In the genomic region with DNA sequence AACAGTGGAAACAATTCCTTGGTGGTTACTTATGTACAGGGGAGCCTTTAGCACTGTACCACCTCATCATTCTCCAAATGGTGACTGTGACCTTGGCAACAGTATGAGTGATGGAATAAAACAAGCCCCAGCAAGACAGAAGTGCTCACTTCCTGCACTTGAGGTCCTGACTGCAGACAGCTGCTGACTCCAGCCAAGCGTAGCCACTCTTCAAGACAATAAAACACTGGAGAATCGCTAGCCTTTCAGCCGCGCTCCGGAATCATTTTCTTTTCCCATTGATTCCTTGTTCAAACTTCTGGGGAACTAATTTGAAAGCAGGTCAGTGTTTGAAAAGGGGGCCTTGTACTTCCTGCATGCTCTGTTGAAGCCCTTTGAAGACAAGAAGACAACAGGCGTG, we compare ENCODE assay signal across 20 mouse cellular contexts.
A peak's percentile ranks its signal among the peaks of the same experiment; 100 is the strongest.
DNase-seq lines count a peak whose midpoint lies in the region; ATAC-seq and TF ChIP-seq lines count a peak whose summit lies in the region.
"Had no signal": no experiment of that assay in that cellular context is flagged by ENCODE, and none has a peak within 500 bp of the region (broad histone marks: within the 10 kb centered on the region; RNA-seq: fewer than 3 reads in every experiment).

No protein-coding gene starts in this region.

- H3K9ac ChIP-seq in intestine, embryonic 16.5 days (ENCODE audit: low read depth, low read length) = no peak overlapping the region
- H3K9ac ChIP-seq in intestine, embryonic 15.5 days = no peak overlapping the region
- no peak overlapping the region for H3K9ac ChIP-seq in midbrain, embryonic 11.5 days (ENCODE audit: low read length)
- no peak overlapping the region for H3K9ac ChIP-seq in midbrain, postnatal 0 days (replicated peaks; ENCODE audit: low read length, poor library complexity, severe bottlenecking)
- H3K9ac ChIP-seq in midbrain, embryonic 14.5 days (replicated peaks; ENCODE audit: low read length) = no peak overlapping the region
- H3K9ac ChIP-seq: forebrain, embryonic 15.5 days; midbrain, embryonic 12.5 days; neural tube, embryonic 12.5 days had no signal

- no peak overlapping the region for H3K4me2 ChIP-seq in intestine, embryonic 16.5 days (ENCODE audit: low read depth, low read length)
- H3K4me2 ChIP-seq in intestine, embryonic 15.5 days (replicated peaks) = no peak overlapping the region
- H3K4me2 ChIP-seq in midbrain, embryonic 11.5 days = no peak overlapping the region
- H3K4me2 ChIP-seq in midbrain, postnatal 0 days (ENCODE audit: low read depth, low read length, poor library complexity, severe bottlenecking) = no peak overlapping the region
- H3K4me2 ChIP-seq in midbrain, embryonic 14.5 days (ENCODE audit: low read length) = no peak overlapping the region
- H3K4me2 ChIP-seq: forebrain, embryonic 15.5 days; heart, embryonic 11.5 days; liver, embryonic 11.5 days; midbrain, embryonic 12.5 days; neural tube, embryonic 12.5 days had no signal

- TF ChIP-seq CTCF in midbrain, postnatal 0 days (IDR thresholded peaks at IDR 0.05) = no peak

- WGBS in intestine, embryonic 16.5 days = 45% methylated on average over 6 of the region's 6 CpGs
- 50% methylated on average over 6 of the region's 6 CpGs for WGBS in intestine, embryonic 15.5 days
- 39% methylated on average over 6 of the region's 6 CpGs for WGBS in midbrain, embryonic 11.5 days
- 38% methylated on average over 6 of the region's 6 CpGs for WGBS in midbrain, postnatal 0 days
- WGBS in midbrain, embryonic 14.5 days = 9% methylated on average over 6 of the region's 6 CpGs

- no peaks in the 10 kb centered on the region for H3K4me1 ChIP-seq in intestine, embryonic 16.5 days (ENCODE audit: control insufficient read depth, insufficient read depth, low read length)
- H3K4me1 ChIP-seq in intestine, embryonic 15.5 days (replicated peaks) = no peaks in the 10 kb centered on the region
- H3K4me1 ChIP-seq in midbrain, embryonic 11.5 days (ENCODE audit: control insufficient read depth, insufficient read depth, low read length) = 0 out of 2 replicates have a peak, but pooled peaks cover 2% of the 10 kb centered on the region
- no peaks in the 10 kb centered on the region for H3K4me1 ChIP-seq in midbrain, postnatal 0 days (ENCODE audit: insufficient read depth, low read length)
- H3K4me1 ChIP-seq in midbrain, embryonic 14.5 days (ENCODE audit: control insufficient read depth, insufficient read depth, low read length) = 0 out of 2 replicates have a peak, but pooled peaks cover 2% of the 10 kb centered on the region
- H3K4me1 ChIP-seq: forebrain, embryonic 15.5 days; limb, embryonic 10.5 days; midbrain, embryonic 12.5 days had no signal

- H3K27ac ChIP-seq in intestine, embryonic 16.5 days (ENCODE audit: low read length) = no peak overlapping the region
- no peak overlapping the region for H3K27ac ChIP-seq in intestine, embryonic 15.5 days
- H3K27ac ChIP-seq in midbrain, embryonic 11.5 days (ENCODE audit: low read depth, low read length) = peak overlapping the region; percentile 14; the same call in 1 of the 2 replicates
- no peak overlapping the region for H3K27ac ChIP-seq in midbrain, postnatal 0 days (ENCODE audit: low read depth, low read length)
- H3K27ac ChIP-seq in midbrain, embryonic 14.5 days (replicated peaks; ENCODE audit: low read depth, low read length) = no peak overlapping the region
- H3K27ac ChIP-seq: forebrain, embryonic 15.5 days; limb, embryonic 10.5 days; midbrain, embryonic 12.5 days; neural tube, embryonic 12.5 days had no signal

- H3K4me3 ChIP-seq in intestine, embryonic 16.5 days (ENCODE audit: low read length) = no peak overlapping the region
- H3K4me3 ChIP-seq in intestine, embryonic 15.5 days (replicated peaks) = no peak overlapping the region
- no peak overlapping the region for H3K4me3 ChIP-seq in midbrain, embryonic 11.5 days (ENCODE audit: low read depth, low read length)
- H3K4me3 ChIP-seq in midbrain, postnatal 0 days (ENCODE audit: low read depth, low read length) = no peak overlapping the region
- no peak overlapping the region for H3K4me3 ChIP-seq in midbrain, embryonic 14.5 days (replicated peaks; ENCODE audit: low read depth, low read length)
- H3K4me3 ChIP-seq: erythroblast, embryonic 14.5 days; forebrain, embryonic 15.5 days; limb, embryonic 10.5 days; midbrain, embryonic 12.5 days; neural tube, embryonic 12.5 days had no signal

- ATAC-seq in intestine, embryonic 16.5 days = 0 out of 2 replicates have a peak, but pooled peaks have one; percentile 52
- no peak for ATAC-seq in intestine, embryonic 15.5 days
- peak; percentile 73; the same call in 1 of the 2 replicates for ATAC-seq in midbrain, embryonic 11.5 days (ENCODE audit: low FRiP score)
- ATAC-seq in midbrain, postnatal 0 days (ENCODE audit: low FRiP score) = no peak
- ATAC-seq in midbrain, embryonic 14.5 days (ENCODE audit: low FRiP score, low TSS enrichment) = no peak
- ATAC-seq: forebrain, embryonic 15.5 days had no signal

- no peaks in the 10 kb centered on the region for H3K9me3 ChIP-seq in intestine, embryonic 16.5 days (ENCODE audit: control insufficient read depth, low read length)
- no peaks in the 10 kb centered on the region for H3K9me3 ChIP-seq in intestine, embryonic 15.5 days
- H3K9me3 ChIP-seq in midbrain, embryonic 11.5 days (ENCODE audit: control insufficient read depth, low read length) = peaks cover 3% of the 10 kb centered on the region; the same call in 1 of the 2 replicates
- no peaks in the 10 kb centered on the region for H3K9me3 ChIP-seq in midbrain, postnatal 0 days (ENCODE audit: low read length)
- H3K9me3 ChIP-seq in midbrain, embryonic 14.5 days (ENCODE audit: control insufficient read depth, low read length) = 0 out of 2 replicates have a peak, but pooled peaks cover 7% of the 10 kb centered on the region

- H3K36me3 ChIP-seq in intestine, embryonic 16.5 days (ENCODE audit: control insufficient read depth, insufficient read depth, low read length) = no peaks in the 10 kb centered on the region
- H3K36me3 ChIP-seq in intestine, embryonic 15.5 days = no peaks in the 10 kb centered on the region
- no peaks in the 10 kb centered on the region for H3K36me3 ChIP-seq in midbrain, embryonic 11.5 days (ENCODE audit: control insufficient read depth, insufficient read depth, low read length)
- H3K36me3 ChIP-seq in midbrain, postnatal 0 days (ENCODE audit: insufficient read depth, low read length) = no peaks in the 10 kb centered on the region
- no peaks in the 10 kb centered on the region for H3K36me3 ChIP-seq in midbrain, embryonic 14.5 days (ENCODE audit: control insufficient read depth, insufficient read depth, low read length)
- H3K36me3 ChIP-seq: forebrain, embryonic 15.5 days; G1E; limb, embryonic 10.5 days; midbrain, embryonic 12.5 days; neural tube, embryonic 12.5 days had no signal

- DNase-seq in midbrain, embryonic 11.5 days (ENCODE audit: low spot score, missing footprints) = no peak
- DNase-seq in midbrain, postnatal 0 days (ENCODE audit: low spot score) = no peak
- peak; percentile 46 for DNase-seq in embryo, embryonic 11 days
- DNase-seq in midbrain, embryonic 14.5 days = peak; percentile 20
- no peak for DNase-seq in B cell, adult 2 months
- DNase-seq: cerebellum, adult 11 months; cerebellum, postnatal 14 days; lung, adult 2 months; lung, postnatal 36 days; thymus, postnatal 4 days had no signal

- H3K27me3 ChIP-seq in intestine, embryonic 16.5 days (replicated peaks; ENCODE audit: control insufficient read depth, insufficient read depth, low read length) = no peaks in the 10 kb centered on the region
- H3K27me3 ChIP-seq in intestine, embryonic 15.5 days (replicated peaks) = no peaks in the 10 kb centered on the region
- H3K27me3 ChIP-seq in midbrain, embryonic 11.5 days (ENCODE audit: control insufficient read depth, insufficient read depth, low read length) = no peaks in the 10 kb centered on the region
- no peaks in the 10 kb centered on the region for H3K27me3 ChIP-seq in midbrain, postnatal 0 days (ENCODE audit: insufficient read depth, low read length)
- H3K27me3 ChIP-seq in midbrain, embryonic 14.5 days (ENCODE audit: control insufficient read depth, insufficient read depth, low read length) = no peaks in the 10 kb centered on the region
- H3K27me3 ChIP-seq: forebrain, embryonic 15.5 days; neural tube, embryonic 12.5 days had no signal

Comparison
In these comparisons a context has a peak if more than half of its experiments do, and no peak if none do; other contexts are left out.
1. ATAC-seq: peak in intestine, embryonic 16.5 days (single experiment) and midbrain, embryonic 11.5 days (single experiment); none in intestine, embryonic 15.5 days (single experiment), midbrain, postnatal 0 days (single experiment) and midbrain, embryonic 14.5 days (single experiment).
2. DNase-seq: peak in embryo, embryonic 11 days (single experiment) and midbrain, embryonic 14.5 days (single experiment); none in midbrain, embryonic 11.5 days (single experiment), midbrain, postnatal 0 days (single experiment) and B cell, adult 2 months (0 of 2).